Mouse (Mus musculus): ENCODE measurements around the gene Nos1ap. TPM values are rescaled to one million over a fixed set of nuclear protein-coding genes. Genes with fewer than 3 reads are reported as not detected.

Gene Nos1ap
- polyA plus RNA-seq (2012; fragmentation: generic; extraction: Trizol), result under 1 TPM in 1 of 2 experiments, not detected in 1; 0.06 TPM

DNA sequence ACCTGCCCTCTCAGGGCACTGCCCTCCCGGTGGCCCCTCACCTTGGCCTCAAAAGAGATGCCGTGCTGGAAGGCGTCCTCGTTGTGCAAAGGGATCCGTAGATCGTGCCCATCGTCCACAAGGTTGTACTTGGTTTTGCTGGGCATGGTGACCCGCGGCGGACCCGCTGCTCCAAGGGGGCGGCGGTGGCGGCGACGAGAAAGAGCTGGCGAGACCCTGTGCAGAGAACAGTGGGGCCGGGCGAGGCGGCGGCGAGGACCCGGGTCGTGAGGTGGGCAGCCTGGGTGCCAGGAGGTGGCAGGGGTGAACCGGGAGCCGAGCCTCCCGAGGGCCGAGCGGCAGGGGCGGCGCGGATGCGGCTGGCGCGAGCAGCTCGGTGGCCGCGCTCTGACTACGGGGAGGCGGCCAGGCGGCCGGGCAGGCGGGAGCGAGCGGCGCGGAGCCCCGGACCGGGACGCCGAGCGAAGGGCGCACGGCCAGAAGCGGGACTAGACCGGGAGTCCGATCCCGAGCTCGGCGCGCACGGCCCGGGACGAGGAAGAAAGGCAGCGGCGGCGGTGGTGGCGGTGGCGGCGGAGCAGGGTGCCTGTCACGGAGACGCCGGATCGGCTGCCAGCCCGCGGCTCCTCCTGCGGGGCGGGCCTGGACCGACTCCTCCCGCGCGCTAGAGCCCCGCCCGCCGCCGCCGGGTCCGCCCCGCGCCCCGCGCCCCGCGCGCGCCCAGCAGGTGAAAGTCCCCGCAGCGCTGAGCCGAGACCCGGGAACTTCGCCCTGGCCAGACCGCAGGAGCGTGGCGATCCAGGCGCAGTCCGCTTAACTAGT lies at the start of gene Nos1ap:
Gene Nos1ap (minus strand): TSS at position 643 of the 822 bp plus-strand sequence.

DNA sequence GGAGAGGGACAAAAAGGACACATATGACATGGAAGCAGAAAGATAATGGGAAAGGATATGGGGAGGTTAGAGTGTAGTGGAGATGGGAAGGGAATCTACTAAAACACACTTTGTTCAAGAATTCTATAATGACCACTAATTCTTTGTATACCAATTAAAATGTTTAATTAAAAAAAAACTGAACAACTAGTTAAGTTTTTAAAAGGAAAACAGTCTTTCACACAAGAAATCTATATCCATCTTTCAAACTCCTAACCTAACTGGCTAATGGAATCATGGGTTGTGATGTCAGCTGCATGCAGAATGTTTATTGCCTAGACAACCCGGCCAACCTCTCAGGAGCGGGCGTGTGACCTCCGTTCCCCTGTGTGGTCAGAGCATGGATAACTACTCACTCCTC lies 281.2 kb downstream of the Nos1ap start, which contains the start of gene Spata46:
Gene Spata46 (plus strand): TSS at position 301 of the 400 bp plus-strand sequence.

DNA sequence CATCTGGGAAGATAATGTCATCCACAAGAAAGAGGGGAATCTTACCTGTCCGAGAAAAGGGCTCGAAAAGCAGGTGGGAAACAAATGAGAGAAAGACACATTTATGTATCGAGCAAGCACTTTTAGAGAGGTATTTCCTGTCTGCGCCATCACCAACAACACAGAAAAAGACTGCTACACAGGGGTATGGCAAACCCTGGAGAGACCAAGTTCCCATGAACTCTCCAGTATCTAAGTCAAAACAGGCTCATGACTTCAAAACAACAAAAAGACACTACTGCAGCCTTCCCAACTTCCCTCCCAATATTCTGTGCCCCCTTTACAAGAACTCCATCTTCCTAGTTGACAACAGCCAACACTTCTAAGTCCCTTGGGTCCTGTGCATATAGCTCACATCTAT lies 283.4 kb downstream of the Nos1ap start, which contains the start of gene Gm7694:
Gene Gm7694 (minus strand): TSS at position 101 of the 400 bp plus-strand sequence.

DNA sequence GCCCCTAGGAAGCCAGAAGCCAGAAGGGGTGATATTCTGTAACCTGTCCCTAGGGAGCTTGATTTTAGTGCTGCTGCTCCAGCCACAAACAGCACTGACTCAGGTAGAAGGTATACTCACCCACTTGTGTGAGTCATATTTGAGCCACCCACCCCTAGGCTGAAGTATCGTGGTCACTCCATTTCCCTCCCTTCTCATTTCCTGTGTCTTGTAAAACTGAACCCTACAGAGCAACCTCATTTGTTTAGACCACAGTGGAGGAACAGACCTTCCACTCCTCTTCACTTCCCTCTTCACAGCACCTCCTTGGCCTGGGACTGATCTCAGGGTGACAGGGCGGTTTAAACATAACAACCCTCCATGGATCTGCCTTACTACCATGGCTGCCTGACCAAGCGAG lies 312.6 kb downstream of the Nos1ap start, which contains the start of gene Sh2d1b1:
Gene Sh2d1b1 (plus strand): TSS at position 305 of the 400 bp plus-strand sequence.

Other genes with a start within 250 kb of the Nos1ap start
- gene Olfml2b, start 54.7 kb upstream of the Nos1ap start, polyA plus RNA-seq (2012; fragmentation: generic; extraction: Trizol), result 1 to 10 TPM in 1 of 2 experiments, under 1 TPM in 1; 0.49 to 7.0 TPM

Data from C3H10T1/2 (cell line).